Mouse (Mus musculus) cerebellum, adult 18-20 months (tissue): ENCODE results near the gene Fam131c.

Experiments
- DNase-seq, 2 experiments: peaks; one replicate each; pipeline ENCODE4 v3.0.0; 2021

Fam131c gene

DNA sequence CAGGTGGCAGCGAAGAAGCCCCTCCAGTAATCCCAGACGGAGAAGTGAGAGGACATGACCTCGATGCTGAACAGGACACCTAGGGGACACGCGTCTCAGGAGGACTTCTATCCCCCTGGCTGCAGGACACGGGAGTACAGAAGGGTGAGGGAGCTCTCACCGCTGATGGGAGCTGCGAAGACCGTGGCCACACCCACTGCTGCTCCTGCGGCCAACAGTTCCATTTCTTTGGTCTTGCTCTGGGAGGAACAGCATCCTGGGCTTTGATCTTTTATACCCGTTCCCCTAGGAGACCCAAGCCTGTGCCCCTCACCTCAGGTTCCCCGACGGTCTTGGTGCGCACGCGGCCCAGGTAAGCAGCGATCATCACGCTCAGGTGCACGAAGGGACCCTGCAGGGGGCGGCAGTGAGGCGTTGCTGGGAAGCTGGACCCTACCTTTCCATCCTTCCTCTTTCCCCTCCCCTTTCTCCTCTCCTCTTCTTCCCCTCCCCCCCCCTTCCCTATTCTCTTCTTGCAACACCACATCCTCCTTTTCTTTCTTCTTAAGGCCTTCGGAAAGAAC, 43.5 kb downstream of the Fam131c start:
- DNase-seq, result peak in 1 of 2 experiments; percentile 22

DNA sequence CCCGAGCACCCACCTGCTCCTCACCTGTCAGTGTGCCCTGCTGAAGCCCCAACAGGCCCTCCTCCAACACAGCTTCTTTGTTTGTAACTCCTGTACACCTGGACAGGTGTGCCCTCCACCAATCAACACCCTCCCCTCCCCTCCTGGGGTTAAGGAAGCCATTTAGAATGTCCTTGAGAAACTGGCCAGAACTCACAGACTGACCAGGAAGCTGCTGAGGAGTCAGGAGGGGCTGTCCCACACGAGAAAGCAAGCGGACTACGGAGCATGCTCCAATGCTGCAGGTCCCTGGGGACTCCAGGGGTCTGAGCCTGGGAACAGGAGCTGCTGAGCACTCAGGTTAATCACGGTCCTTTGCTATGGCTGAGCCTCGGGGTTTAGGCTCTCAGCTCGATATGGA, 47.9 kb downstream of the Fam131c start, which contains the start of gene Clcnkb:
TSS of gene Clcnkb (minus strand) at position 91 of the 400 bp plus-strand sequence.
- DNase-seq, result no peak

GRCm38 (mm10) chr4:141419398-141420191, 51.6 kb downstream of the Fam131c start:
- no peak for DNase-seq

DNA sequence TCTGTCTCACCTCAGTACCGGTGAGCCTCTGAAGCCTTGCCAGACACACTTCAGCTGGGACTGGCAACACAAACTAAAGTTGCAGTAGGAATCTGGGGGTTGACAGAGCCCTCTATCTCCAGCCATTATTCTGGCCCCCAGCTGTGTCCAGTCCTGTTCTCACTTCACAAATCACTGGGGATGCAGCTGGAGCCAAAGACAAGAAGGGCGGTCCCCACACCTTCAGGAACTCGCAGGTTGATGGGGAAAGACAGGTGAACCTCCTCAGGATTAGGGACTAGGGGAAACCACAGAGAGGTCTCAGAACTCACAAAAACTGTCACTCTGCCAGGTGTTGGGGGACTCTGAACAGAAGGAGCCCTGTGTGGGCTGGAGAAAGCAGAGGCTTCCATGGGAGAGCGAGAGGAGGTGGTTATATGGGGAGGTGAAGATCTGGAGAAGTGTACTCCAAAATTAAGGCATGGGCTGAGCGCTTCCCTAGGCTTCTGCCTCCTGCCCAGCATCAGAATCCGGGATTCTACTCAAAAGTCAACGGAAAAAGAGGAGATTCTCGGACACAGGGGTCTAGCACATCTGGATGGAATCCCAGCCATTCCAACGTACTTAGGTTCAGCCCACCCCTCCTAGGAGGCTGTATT, 52.3 kb downstream of the Fam131c start, which contains the start of gene Hspb7:
TSS of gene Hspb7 (plus strand) at position 588 of the 638 bp plus-strand sequence.
- no peak for DNase-seq

- no peak for DNase-seq
These were observed 52.9 kb downstream of the Fam131c start for GRCm38 (mm10) chr4:141420886-141421285.

GRCm38 (mm10) chr4:141421423-141421822, 53.4 kb downstream of the Fam131c start:
- peak; percentile 24 to 33 for DNase-seq

DNA sequence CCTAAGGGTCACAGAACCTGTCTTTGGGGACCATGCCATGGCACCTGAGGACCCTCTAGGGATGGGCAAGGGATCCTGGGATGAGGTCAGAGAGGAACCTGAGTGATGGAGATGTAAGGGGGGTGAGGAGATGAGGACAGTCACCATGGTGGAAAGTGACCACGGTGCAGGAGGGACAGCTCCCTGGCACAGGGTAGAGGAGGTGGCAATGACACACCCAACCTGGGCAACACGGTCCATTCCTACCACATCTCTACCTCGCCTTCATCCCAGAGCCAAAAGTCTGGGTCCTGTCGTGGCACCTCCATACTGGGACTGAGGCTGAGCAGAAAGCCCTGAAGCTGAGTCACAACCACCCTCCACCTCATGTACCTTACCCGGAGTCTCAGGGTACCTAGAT, 54.8 kb downstream of the Fam131c start:
- no peak for DNase-seq

DNA sequence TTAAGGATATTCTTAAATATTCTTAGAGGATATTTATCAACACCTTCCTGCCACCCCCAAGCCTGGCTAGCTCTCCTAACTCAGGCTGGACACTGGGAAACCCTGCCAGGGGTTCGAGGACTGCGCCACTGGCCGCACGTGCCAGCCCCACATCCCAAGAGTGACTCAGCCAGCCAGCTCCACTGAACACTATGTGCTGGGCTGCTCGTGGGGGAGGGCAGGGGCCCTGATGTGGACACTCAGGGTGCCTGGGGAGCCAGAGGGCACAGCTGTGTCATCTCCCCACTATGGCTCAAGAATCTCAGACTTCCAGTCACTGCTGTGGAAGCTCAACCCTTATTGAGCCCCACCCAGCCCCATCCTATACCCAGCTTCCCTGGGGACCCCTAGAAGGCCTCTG, 55.3 kb downstream of the Fam131c start:
- DNase-seq, result no peak

DNA sequence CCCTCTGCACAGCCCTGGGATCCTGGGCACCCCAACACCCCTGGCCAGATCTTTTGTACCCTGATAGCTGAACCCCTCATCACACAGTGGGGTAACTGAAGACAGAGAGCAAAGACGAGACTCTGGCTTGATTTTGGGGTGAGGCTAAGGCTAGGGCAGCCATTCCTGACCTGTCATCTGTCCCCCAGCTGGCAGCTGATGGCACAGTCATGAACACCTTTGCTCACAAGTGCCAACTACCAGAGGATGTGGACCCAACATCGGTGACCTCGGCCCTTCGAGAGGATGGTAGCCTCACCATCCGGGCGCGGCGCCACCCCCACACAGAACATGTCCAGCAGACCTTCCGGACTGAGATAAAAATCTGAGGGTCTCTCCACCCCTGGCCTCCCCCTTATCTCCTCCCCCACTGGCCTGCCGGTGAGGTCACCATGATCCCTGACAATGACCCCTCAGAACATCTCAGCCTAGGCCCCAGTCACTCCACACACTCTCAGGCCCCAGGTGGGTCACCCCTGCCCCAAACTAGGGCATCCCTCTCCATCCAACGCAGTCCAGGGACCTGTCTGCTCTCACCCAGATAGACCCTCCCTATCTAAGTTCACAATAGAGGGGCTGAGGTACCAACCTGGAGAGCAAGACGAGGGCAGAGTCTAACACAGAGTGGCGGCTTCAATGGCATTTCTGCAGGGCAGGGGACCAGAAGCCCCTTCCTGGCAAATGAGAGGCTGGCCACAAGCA, 55.8 kb downstream of the Fam131c start:
- no peak for DNase-seq

DNA sequence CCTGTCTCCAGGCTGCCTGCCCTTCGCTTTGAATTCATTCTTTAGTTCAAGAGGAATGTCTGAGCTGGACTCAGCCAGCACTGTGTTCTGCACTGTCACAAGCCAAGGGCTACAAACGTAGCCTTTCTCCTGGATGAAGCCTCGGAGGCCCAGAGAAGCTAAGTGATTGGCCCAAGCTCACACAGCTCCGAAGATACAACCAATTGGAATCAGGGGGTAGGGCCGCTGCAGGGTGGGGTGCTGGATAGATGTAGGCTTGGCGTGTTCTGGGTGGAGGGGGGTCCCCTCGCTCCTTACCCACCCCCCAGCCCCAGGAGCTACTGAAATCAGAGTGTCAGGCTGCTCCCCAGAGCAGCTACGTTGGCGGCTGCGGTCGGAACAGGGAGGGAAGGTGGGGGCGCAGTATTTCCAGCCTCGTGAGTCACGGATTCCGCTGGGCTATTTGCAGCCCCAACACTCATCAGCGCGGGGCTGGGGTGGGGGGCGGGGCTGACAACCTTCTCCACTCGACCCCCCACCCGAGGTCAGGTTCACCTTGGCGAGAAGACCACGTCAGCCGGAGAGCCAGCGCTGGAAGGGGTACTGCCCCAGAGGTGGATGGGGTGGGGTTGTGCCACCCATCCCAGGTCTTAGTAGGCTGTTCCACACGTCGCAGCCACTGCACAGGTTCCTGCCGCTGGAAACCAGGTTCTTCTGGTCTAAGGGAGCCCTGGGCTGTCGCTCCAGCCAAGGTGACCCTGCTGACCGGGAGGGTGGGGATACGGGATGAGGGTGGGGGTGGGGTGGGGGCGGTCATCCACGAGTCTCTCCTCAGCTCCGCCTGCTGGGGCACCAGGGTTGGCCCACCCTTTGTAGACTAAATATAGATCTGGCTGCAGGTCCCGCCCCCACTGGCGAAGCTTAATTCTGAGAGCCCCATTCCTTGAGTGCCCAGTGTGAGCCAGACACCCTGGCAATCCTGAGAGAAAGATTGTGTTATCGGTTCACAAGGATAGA, 57.8 kb downstream of the Fam131c start:
- peak; percentile 49 to 54 for DNase-seq

DNA sequence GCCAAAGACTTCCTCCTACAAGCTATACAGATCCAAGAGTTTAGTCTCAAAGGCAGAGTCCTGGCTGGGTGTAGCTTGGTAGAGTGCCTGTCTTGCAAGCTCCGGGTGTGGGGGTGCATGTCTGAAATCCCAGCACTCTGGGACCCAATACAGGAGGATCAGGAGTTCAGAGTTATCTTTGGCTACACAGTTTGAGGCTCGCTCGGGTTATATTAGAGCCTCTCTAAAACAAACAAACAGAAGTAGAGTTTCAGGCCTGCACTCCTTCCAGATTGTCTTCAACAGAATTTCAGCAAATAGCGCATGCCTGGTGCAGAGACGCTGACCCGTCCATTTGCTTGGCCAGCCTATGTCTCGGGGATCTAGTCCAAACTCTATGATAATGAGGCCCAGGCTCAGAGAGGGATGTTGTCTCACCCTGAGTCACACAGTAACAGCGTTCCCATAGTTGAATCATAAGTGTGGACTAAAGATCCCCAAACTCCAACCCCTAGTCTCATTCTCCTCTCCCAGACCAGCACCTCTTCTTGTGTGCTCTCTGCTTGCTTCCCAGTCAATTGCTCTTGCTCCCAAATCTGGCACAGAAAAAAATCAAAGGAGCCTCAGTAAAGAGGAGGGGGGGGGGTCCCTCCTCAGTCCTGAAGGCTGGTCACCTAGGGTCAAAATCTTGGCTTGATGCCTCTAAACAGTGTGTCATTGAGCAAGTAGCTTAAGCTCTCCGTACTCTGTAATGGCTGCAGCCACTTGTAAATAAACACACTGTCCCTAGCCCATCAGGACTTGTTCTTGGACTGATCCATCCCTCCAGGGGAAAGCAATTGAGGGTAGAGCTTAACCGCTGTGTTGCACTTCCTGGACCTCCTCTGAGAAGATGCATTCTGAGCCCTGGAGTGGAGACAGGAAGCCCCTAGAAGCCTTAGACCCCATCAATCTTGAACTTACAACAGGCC, 59.1 kb downstream of the Fam131c start:
- no peak for DNase-seq

GRCm38 (mm10) chr4:141427921-141428320, 59.9 kb downstream of the Fam131c start:
- no peak for DNase-seq

DNA sequence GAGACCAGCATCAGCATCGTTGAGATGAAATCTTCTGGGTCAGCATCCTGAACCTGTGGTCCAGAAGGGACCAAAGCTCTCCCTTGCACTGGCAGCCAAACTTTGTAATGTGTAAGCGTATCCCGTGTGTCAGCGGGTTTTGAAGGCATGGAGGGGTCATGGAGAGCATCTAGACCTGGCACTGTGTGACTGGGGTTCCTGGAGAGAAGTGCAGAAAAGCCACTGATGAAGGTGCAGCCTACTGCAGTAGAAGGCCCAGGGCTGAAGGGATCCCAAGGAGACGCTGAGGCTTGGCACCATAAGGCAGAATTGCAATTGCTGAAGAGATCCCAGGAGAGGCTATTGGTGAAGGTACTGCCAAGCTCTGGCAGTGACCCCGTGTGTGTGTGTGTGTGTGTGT, 61.4 kb downstream of the Fam131c start:
- DNase-seq, result no peak

- DNase-seq, result no peak
These were observed 61.8 kb downstream of the Fam131c start for GRCm38 (mm10) chr4:141429847-141430246.

DNA sequence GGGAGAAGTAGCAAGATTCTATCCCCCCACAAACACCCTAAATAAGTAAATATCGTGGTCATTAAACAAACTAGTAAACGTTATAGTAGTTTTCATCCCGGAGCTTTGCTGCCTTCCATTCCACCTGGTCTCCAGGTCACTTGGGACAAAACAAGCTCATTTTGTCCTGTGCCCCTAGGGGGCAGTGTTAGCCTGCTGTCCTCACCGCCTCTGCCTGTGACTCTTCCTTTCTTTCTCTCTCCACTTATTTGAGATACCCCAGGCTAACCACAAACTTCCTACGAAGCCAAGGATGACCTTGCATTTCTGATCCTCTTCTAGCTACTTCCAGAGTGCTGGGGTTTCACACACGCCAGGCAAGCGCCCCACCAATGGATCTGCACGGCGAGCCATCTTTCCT, 63.0 kb downstream of the Fam131c start:
- DNase-seq, result peak; percentile 81 to 87

- DNase-seq, result no peak
These were observed 64.6 kb downstream of the Fam131c start for GRCm38 (mm10) chr4:141432666-141433065.

DNA sequence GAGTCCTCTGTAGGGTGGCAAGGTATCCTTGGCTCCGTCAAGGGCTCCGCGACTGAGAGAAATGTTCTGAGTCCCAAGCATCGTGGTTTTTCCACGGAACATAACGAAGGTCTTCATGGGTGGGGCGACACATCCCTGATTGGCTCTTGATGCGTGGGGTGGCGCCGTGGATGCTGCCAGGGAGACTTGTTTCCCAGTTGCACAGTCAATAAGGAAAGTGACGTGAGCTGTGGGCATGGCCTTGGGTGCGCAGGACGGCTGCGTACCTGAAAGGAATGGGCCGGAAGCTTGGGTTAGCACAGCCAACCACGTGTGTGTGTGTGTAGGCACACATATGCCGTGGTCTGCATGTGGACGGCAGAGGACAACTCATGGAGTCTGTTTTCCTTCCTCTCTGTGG, 65.2 kb downstream of the Fam131c start:
- no peak for DNase-seq
